Mouse (Mus musculus): ENCODE results near the gene Egf. TPM values are rescaled to one million over a fixed set of nuclear protein-coding genes. Genes with fewer than 3 reads are reported as not detected.
A peak's percentile ranks its signal among the peaks of the same experiment; 100 is the strongest.
"Not testable (repeated sequence)": the region's sequence is repeated elsewhere in the genome, so short reads cannot be mapped to it uniquely, and the experiment has no call there.

Gene Egf
- total RNA-seq (2021): 1 to 10 TPM in 1 of 2 experiments, under 1 TPM in 1; 0.53 to 1.3 TPM
- long read RNA-seq, experiment 1, partial matches to known transcripts: 1 of 1 reads
- long read RNA-seq, experiment 1, other reads (novel, unspliced or antisense): 0 of 1 reads
- long read RNA-seq, experiment 2, partial matches to known transcripts: 0 of 1 reads
- long read RNA-seq, experiment 2, other reads (novel, unspliced or antisense): 1 of 1 reads

DNA sequence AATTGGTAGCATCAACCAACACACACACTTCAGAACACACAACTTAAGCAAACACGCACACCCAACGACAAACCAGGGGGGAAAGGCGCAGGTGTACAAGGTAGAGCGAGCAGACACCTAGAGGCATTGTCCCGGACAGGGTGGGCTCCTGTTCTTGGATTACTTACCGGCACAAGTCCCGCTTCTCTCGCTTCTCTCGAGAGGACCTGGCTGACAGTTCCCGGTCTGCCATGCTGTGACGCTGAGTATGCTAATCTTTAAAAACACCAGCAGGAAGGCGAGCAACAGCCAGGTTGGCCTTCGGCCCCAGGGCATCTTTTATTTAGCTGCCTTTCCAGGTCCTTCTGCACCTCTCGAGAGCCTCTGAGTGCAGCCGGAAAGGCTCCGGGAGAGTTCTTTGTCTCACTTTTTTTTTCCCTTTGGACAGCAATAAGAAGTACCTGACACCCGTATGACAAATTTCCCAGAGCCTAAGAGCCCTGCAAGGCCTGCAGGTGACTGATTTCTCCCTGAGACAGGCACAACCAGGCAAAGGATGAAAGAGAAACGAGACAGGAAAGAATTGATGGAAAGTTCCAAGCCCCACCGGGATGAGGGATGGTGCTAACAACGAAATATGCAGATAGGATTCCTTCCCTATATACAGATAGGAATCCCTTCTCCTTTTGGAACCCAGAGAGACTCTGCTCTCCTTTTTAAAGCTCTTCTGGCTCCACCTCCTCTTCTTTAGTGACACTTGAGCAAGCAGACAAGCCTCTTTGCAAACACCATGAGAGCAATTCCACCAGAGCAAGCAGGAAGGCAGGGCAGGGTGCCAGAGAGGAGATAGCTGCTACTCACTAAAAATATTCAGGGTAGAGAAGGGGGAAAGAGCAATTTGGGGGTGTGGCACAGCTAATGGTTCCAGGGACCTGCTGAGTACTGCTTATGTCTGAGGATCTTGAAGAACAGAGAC, at the start of gene Egf:
Gene Egf (minus strand): TSS at position 667 of the 955 bp plus-strand sequence.
- DNase-seq: peak in 1 of 2 experiments; percentile 3

DNA sequence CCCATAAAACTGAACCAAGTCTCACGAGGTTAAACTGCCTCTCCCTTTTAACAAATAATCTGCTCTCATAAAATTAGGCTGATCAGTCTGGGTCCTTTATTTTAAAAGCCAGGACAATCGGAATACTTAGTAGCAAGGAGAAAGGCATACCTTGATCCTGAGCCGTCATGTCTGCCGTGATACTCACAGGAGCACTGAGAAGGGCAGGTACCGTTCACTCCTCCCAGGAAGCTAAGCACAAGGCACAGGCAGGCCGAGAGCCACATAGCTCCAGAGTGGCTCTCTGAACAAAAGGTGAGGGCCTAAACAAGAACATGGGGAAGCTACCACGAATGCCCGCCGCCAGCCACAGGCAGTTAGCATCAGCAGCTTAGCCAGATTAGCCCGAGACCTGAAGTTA, 48.6 kb upstream of the Egf start, which contains the start of gene Lrit3:
Gene Lrit3 (minus strand): TSS at position 266 of the 400 bp plus-strand sequence.
- DNase-seq: no peak

DNA sequence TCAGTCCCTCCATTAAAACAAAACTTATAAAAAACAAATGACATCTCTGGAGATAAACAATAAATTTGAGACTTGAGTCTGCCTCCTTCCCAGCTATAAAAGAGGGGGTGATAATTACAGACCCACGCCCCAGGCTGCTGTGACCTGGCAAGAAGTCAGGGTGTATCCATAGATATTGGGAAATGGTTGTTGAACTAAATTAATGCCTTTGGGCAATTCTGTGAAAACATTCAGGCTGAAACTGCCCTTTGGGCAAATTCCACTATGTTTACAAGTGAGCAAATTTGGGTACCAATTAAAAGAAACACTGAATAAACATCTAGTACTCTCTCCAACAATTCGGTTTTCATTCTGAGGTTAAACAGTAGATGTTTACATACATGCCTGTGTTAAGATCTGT, 43.9 kb upstream of the Egf start:
- DNase-seq: no peak

DNA sequence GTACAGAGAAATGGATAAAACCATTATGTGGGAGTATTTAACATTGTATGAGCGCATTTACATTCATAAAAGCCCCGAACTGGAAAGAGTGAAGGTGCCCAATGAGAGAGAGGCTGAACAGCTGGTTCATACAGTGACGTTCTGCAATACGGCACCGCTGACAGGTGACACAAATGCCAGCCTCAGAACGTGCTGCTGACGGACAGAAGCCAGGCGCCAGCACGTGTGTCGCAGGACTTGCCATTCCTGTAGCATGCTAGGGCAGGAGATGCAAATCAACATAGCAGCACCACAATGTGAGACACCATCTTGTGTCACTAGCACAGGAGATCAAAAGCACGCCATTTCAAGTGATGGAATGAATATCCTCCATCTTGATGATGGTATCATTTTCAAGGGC, 43.4 kb upstream of the Egf start:
- no peak for DNase-seq

DNA sequence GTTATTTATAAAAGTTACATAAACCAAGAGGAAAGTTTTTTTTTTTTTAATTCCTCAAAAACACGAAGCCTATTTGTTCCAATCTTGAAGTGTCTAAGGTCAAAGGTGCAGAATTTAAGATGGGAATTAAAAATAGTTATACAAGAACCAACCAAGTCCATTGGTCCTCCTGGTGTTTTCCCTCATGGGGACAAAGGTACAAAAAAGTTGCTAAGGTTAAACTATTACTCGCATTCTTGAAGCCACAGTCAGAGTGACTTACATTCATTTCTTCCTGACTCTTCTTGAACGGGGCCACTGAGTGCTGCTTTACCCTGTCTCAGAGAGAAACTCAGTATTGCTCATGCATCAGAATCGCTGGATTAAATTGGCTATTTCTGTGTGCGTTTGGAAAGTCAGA, 42.2 kb upstream of the Egf start:
- DNase-seq: no peak

DNA sequence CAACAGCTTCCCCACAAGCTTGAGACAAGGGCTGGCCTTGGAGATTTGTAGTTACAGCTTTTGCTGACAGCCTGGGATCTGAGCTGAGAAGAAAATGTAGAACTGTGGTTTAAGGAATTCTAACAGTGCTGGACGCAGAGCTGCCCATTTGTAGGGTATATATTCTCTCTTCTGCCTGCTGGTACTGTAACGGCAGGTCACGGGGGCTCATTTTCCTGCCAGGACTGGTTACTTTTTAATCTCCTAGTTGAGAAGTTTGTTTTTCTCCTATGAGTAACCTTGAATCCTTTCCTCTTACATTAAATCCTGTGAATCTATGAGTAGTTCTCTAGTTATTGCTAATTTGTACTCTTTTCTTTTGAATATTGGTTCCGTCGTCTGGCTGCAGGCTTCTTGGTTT, 38.7 kb upstream of the Egf start:
- no peak for DNase-seq

DNA sequence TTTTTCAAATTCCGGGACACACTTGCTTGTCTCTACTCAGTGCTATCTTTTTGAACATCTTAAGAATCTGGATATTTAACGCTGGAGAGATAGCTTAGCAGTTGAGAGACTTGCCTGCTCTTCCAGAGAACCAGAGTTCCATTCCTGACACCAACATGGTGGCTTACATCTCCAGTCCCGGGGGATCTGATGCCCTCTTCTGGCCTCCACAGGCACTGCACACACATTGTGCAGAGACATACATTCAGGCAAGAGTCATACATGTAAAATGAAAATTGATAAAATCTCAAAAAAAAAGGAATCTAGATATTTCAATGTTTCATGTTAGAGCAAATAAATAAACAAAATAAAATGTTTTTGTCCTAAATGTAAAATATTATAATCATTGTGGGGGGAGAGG, 27.6 kb upstream of the Egf start:
- DNase-seq: no peak

DNA sequence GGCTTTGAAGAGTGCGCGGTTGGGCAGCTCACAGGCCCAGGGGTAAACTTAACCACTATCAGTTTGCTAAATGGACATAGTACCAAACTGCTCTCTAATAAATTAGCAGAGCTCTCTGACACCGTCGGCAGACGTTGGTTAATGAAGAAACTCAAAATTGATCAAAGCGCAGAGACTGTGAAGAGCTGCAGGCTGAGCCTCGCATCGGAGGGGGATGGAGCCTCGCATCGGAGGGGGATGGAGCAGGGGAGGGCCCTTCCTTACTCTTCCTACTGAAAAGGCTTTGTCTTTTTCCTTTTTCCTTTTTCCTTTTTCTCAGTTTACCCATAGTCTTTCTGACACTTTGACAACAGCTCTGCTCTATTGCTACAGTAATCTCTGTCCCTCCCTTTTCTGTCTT, 26.3 kb upstream of the Egf start:
- DNase-seq: no peak

DNA sequence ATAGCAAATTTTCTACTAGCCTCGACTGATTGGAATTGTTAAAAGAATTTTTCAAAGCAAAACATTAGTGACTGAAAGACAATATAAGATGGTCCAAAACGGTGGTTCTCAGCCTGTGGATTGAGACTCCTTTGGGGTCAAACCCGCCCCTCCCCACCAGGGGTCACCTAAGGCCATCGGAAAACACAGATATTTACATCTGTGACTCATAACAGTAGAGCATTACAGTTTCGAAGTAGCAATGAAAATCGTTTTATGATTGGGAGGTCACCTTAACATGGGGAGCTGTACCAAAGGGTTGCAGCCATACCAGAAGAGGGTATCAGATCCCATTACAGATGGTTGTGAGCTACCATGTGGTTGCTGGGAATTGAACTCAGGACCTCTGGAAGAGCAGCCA, 16.1 kb upstream of the Egf start:
- DNase-seq: no peak

DNA sequence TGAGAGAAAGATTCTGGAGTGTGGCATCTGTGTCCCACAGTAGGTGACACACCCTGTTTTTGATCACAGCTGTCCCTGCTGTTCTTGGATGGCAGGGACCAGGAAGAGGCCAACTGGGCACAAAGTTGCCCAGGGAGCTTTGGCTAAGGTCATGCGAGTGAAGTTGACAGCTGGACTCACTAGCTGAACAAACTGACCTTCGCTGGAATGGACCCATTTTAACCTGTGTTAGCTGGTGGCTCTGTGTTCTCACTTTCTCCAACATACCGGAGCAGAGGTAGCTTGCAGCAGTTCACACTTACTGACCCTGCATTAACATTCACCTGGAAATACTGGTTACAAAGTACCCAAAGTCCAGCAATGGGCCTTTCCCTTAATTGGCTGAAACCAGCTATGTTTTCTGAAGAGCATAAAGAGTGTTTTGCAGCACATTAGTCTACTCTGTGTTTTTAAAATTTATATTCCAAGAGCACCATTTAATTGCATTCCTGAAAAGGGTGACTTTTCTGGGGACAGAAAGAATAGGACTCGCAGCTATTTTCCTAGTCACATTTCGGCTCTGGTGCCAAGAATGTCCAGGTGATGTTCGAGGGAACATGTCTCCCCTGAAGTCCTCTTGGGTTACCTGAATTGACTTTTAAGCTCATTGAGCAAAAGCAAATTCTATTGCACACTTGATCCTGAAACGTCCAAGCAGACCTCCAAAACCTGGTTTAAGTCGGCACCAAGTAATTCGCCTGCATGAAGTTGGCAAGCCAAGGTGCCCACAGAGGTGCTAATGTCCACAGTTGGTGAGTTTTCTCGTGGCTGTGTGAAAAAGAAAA, 12.1 kb upstream of the Egf start:
- no peak for DNase-seq

DNA sequence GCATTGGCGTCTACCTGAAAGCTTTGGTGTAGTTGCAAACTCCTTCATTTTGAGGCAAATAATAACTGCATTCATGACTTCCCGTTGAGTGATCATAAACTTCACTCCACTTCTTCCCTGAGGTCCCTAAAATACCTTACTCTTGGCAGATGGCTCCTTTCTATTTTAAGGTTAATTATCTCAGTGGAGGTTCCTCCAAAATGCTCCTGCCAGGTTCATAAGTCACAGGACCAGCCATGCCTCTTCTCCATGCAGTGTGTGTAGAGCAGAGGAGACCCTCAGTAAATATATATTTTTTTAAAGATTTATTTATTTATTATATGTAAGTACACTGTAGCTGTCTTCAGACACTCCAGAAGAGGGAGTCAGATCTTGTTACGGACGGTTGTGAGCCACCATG, 11.0 kb upstream of the Egf start:
- no peak for DNase-seq

DNA sequence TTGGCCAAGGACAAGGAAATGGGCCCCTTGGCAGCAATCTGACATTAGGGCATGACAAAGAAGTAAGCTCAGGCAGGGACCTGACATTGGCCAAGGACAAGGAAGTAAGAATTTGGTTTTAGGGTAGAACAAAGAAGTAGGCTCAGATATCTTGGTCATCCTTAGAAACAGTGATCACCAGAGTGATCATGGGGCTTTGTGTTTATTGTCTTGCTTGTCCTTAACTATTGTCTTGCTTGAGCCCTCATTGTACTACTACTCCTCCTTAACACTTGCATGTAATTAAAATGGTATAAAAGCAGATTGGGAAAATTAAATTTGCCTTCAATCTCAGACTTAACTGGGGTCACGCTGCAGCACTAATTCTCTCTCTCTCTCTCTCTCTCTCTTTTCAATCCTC, 2.5 kb upstream of the Egf start:
- DNase-seq: not testable (repeated sequence)

DNA sequence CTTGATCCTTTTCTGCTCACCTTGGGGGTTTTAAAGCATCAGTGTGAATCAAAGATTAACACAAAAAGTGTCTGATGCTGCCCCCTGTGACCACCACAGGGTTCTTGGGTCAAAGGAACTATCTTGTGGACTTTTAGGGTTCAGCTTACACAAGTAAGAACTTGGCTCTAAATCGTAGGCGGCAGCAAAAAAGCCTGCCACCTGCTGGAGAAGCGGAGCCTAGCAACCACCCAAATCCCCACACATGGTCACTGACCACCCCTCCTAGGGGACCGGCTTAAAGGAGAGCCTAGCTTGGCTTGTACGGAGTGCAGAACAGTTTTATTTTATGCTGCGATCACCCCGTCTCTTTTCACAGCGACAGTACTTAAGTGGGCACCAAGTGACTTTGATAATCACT, 10.3 kb downstream of the Egf start:
- DNase-seq: peak; percentile 5 to 26

DNA sequence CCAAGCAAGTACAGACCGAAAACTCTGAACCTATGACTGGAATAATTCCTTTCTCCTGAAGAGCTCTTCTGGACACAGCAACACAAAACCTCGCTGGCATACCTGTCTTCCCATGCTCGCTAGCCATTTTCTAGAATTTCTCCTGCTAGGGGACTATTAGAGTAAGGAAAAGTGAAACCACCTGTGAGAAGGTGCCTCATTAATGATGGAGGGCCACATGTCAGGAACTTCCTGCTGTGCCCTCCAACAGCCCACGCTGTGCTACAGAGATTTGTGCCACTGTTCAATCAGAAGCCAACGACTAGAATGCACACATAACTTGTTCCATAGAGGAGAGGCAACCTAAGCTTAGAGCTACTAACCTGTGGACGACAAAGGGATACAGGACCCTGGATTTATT, 12.3 kb downstream of the Egf start:
- DNase-seq: no peak

DNA sequence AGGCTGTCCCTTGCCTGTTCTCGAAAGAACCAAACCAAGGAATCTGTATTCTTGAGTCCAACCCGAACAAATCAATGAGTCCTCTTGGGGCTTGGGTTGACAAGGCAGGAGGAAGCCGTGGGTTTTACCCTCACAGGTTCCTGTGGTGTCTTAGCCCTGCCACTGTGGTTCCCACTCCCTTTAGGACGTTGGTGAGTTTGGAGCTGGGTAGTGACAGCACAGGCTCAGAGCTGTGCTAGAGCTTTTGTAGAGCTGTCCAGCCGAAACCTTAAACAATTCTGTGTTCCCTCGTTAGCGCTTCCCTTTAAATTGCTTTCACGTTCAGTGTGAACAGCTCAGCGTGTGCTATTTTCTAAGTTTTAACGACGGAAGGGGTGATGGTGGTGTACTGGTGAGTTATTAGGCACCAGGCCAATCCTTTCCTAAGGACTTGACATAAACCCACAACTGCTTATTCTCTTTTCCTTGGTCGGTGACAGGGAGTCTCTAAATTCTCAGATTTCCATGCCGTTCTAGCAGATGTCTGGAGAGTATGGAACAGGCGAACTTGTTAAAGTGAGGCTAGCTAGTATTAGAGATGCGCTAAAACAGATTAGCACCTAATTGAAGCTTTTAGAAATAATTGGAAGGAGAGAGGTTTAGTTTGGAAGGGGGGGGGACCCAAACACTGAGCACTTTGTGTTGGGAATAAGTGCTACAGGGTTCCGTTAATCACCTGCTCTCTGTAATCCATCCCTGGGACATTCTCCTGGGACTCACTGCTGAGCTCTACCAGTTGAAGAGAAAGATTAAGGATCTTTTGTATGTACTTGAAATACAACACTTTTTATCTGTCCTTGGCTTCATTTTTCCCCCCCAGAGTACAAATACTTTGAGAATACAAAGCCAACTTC, 16.6 kb downstream of the Egf start:
- no peak for DNase-seq

DNA sequence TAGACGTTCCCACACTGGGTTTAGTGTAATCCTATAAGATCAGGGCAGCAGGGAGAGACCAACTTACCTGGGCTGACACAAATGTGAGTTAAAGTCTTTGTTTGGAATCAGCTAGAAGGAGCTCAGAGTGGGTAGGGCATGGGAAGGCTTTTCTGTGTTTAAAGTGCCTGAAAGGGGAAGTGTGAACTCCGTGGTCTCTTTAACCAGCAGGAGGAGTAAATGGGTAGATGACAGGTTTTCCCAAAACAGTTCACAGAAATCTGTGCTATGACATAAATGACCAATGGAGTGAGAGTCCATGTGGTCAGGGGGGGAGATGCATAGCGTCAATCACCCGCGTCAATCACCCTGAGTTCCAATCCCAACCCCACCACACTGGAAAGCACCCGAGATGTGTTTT, 23.5 kb downstream of the Egf start:
- DNase-seq: no peak

DNA sequence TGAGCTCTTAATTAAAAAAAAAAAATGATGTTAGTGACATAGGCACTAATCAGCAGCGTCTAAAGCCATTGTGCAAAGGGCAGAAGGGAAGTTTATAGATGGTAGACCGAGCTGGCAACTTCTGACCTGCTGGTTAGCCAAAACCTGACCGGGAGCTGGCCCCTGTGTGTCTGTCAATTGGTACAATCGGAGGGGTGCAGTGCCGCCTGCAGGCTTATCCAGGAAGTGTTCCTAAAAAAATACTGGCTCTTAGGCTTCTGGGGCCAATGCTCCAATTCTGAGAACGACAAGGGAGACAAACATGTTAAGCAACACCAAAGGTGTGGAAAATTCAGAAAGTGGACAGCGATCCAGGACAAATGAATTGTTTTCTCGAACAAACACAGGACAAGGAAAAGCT, 24.7 kb downstream of the Egf start:
- DNase-seq: peak; percentile 18 to 47

DNA sequence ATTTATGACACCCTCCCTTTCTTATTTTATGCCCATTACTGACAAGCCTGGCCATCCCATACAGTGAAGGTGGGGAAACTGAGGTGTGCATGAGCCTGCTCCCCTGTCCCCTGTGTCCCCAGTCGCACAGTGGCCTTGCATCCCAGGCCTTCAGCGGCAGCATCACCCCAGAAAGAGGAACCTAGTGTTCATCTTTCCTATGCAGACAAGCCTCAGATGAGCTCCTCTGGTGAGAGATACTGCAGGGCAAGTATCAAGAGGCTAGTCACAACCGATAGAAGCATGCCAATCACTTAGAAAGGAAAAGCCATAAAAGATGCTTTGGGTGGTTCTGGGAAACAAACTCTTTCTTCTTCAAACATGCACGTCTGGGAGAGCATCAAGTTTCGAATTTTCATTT, 25.2 kb downstream of the Egf start:
- no peak for DNase-seq

DNA sequence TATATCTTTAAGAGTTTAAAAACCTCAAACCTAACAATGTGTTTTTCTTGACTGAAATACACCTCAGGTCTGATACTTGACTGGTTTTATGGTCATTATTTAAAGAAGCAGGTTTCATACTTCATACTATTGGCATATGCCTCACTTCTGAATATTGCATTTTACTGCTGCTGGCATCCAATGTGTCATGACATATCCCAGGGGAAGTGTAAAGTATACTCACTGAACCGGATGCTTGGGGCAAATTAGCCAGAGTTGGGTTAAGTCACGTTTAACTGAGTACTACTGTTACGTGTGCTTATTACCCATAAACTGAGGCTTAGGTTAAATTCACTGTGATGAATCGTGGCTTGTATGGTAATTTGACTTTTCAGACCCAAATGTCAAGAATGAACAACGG, 29.5 kb downstream of the Egf start:
- DNase-seq: no peak

DNA sequence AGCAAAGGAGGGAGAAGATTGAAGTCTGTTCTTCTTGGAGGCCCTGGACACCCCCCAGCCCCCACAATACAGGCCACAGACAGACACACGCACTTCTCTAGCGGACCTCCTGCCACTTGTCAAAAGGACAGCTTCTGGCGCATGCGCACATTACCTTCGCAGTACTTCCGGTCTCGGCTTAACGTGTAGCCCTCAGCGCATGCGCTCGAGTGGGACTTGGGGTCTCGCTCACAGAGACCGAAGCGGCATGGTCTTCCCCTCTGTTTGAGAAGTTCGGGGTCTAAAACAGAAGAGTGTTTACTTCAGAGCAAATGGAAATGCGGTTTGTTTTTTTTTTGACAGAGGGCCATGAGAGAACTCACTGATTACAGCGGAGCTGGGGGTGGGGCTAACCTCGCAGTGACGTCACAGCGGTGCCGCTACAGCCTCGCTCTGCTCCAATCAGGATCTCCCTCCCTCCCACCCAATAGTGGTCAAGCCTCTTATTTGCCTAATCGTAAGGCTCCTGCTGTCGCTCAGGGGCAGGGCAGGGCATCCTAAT, 30.1 kb downstream of the Egf start:
- peak; percentile 91 to 93 for DNase-seq

DNA sequence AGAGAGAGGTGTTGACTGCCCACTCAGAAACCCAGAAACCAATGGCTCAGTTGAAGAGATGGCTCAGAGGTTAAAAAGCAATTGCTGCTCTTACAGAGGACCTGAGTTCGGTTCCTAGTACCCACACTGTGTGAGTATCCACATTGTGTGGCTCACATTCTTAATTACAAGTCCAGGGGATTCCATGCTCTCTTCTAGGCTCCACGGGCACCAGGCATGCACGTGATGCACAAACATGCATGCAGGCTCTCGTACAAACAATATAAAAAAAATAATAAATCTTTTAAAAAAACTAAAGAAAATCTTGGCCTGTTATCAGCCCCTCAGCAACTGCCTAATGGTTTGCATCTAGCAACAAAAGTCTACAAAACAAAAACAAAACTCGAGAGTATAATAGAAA, 30.6 kb downstream of the Egf start:
- no peak for DNase-seq
